Mouse (Mus musculus): ENCODE measurements around the gene Pax5. TPM values are rescaled to one million over a fixed set of nuclear protein-coding genes. Genes with fewer than 3 reads are reported as not detected.

The Pax5 gene
- 5.7 and 10.9 TPM in 2 replicates for polyA plus RNA-seq (2012; rRNA removed)

GRCm38 (mm10) chr4:44709740-44710700 lies at the start of gene Pax5:
Gene Pax5 (minus strand): TSS chr4:44710487.

GRCm38 (mm10) chr4:44755553-44756133 lies 45.4 kb upstream of the Pax5 start, which contains the start of gene Zcchc7:
Gene Zcchc7 (plus strand): TSS chr4:44755877.

Other genes starting within 250 kb of the Pax5 start
- gene Zcchc7, start 45.4 kb upstream of the Pax5 start, polyA plus RNA-seq (2012; rRNA removed): 40.1 and 44.5 TPM in 2 replicates

All from central nervous system, embryonic 14 days (tissue).